Mouse (Mus musculus): Measurements from ENCODE around the gene Wdr62.

The Wdr62 gene

GRCm38 (mm10) chr7:30306083-30306779 lies 26.0 kb upstream of the Wdr62 start:
- DNase-seq (ENCODE audit: low read depth), result peak; percentile 66

GRCm38 (mm10) chr7:30300914-30301313 lies 20.7 kb upstream of the Wdr62 start:
- peak; percentile 56 for DNase-seq (ENCODE audit: low read depth)

- no peak for DNase-seq (ENCODE audit: low read depth)
Measured at GRCm38 (mm10) chr7:30297266-30297665, 17.0 kb upstream of the Wdr62 start.

DNA sequence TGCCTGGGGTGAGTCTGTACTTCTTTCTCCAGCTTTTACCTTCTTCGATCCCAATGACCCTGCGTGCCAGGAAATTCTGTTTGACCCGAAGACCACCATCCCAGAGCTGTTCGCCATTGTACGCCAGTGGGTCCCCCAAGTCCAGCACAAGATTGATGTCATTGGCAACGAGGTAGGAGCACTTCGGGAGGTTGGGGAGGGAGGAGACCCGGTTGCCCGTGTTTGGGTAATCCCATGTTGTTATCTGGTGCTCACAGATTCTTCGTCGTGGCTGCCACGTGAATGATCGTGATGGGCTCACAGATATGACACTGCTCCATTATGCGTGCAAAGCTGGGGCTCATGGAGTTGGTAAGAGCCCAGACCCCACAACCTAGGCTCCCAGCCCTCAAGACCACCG lies 16.6 kb upstream of the Wdr62 start:
- no peak for DNase-seq (ENCODE audit: low read depth)

DNA sequence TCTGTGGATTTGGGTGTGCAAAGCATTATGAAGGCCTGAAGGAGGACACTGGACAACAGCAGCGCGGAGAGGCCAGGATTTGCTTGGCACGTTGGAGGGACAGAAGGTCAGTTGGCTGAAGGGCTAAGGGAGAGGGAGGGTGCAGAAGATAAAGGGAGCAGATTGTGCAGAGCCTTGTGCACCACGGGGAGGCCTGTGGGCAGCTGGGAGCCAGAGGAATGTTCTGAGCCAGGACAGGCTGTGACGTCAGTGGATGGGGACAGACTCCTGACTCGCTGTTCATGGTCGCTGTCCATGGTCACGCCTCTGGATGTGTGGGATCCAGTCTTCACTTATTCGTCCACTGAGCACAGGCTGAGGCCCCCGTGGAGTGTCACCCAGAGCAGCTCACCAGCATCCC lies 14.9 kb upstream of the Wdr62 start:
- peak; percentile 27 for DNase-seq (ENCODE audit: low read depth)

DNA sequence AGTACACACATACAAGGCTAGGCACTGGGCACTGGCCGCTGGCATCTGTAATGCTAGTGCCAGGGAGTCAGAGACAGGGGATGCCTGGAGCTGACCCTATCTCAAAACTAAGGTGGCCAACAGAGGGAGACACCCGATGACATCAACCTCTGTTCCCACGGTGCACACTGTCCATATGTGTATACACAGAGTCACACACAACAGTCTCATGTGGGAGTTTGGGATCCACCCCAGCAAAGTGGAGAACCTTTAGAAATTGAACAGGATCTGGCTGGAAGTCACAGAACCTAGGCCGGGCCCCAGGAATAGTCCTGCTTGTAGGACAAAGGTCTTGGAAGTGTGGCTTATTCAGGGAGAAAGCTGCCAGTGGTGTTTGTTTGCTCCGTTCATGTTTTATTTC lies 14.1 kb upstream of the Wdr62 start:
- no peak for DNase-seq (ENCODE audit: low read depth)

- DNase-seq (ENCODE audit: low read depth), result no peak
Measured at GRCm38 (mm10) chr7:30293795-30294194, 13.6 kb upstream of the Wdr62 start.

DNA sequence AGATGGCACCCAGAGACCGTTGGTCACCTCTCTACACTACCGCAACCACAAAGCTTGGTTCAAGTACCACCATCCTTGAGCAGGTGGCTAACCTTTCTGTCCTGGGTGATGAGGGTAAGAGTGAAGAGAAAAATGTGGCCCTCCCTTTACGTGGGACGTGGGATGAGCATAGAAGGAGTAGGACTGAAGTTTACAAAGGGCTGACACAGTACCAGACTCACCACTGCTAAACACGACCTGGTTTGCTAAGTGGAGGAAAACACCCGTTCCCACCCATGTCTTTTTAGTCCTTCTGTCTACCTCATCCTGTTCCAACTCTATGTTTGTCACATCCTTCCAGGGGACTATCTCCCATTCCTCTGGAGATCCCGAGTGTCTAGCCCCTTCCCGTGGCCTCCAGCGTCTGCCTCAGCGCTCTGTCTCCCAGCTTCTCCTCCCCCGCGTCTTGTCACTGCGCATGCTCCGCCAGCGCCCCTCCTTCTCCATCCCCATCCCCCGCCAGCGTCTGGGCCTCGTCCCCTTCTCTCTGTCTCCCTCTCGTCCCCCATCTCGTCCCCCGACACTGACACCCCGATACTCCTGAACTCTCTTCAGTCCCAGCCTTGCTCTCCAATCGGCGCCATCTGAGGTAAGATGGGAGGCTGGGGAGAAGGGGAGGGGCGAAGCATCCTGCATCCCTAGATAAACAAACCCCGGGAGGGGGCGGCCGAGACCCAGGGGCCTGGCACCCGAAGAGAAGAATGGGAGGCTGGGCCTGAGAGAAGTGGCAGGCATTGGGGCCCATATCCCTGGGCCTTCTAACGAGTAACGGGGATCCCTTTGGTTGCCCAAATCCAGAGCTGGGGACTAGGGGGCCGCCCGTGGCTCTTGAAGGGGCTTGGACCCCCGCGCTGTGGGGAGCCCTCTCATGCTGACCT lies 11.3 kb upstream of the Wdr62 start, which contains the start of gene Clip3:
Gene Clip3 (plus strand): TSS at position 514 of the 917 bp plus-strand sequence.
- no peak for DNase-seq (ENCODE audit: low read depth)

GRCm38 (mm10) chr7:30289714-30290399 lies 9.6 kb upstream of the Wdr62 start:
- DNase-seq (ENCODE audit: low read depth), result no peak

GRCm38 (mm10) chr7:30289071-30289713 lies 9.0 kb upstream of the Wdr62 start:
- no peak for DNase-seq (ENCODE audit: low read depth)

GRCm38 (mm10) chr7:30288046-30288445 lies 7.8 kb upstream of the Wdr62 start:
- no peak for DNase-seq (ENCODE audit: low read depth)

DNA sequence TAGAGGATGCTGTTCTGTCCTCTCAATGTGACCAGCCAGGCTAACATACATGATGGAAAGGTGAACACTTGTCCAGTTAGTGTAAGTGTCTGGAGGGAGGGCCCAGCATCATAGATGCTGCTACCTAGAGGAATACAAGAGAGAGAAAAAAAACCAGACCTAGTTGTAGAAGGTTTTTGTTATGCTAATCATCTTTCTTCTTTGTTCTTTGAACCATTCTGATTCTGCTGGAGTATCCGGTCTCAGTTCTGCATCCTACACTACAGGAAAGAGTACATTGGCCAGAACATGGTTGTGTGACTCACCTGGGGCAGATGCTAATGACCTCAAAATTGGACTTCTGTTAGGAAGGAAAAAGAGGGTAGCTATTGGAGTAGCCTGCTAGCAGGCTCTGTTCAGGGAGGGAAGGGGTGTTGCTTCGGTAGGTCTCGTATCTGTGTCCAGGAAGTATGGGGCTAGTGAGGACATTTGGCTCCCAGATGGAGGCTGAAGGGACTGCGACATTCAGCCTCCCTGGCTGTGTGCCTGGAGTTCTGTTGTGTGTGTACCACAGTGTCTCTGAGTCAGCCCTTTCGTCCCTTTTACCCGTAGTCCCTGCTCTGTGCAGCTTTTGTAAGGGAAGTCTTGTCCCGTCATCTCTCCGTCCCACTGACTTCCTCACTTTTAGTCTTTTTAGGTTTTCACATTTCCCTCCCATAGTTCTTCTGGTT lies 6.6 kb upstream of the Wdr62 start:
- no peak for DNase-seq (ENCODE audit: low read depth)

DNA sequence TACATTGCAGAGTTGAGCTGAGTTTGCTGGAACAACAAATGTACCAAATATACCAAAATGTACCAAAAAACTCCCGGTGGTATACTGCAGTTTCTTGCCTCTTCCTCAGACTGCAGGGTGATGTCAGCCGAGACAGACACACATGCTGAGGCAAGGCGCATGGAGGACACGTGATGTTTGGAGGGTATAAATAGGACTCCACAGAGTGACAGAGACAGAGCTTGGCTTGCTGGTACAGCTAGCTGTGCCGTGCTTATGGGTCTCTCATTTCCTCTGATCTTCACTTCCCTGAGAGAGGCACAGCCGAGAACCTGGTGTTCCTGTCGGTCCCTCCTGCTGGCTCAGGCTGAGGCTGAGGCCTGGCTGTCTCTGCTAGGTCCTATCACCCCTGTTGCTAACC lies 2.5 kb upstream of the Wdr62 start:
- no peak for DNase-seq (ENCODE audit: low read depth)

DNA sequence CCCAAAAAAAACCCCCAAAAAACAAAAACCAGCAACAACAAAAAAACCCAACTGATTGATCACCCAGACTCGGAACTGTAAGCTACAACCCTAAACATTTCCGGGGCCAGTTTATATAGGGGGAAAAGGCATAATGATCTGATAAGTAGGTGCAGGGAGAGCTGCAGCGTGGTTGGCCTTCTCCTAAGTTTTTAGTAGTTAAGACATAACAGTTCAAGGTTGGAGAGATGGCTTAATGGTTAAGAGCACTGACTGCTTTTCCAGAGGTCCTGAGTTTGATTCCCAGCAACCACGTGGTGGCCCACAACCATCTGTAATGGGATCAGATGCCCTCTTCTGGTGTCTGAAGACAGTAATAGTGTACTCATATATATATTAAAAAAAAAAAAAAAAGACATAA lies 1.3 kb upstream of the Wdr62 start:
- no peak for DNase-seq (ENCODE audit: low read depth)

DNA sequence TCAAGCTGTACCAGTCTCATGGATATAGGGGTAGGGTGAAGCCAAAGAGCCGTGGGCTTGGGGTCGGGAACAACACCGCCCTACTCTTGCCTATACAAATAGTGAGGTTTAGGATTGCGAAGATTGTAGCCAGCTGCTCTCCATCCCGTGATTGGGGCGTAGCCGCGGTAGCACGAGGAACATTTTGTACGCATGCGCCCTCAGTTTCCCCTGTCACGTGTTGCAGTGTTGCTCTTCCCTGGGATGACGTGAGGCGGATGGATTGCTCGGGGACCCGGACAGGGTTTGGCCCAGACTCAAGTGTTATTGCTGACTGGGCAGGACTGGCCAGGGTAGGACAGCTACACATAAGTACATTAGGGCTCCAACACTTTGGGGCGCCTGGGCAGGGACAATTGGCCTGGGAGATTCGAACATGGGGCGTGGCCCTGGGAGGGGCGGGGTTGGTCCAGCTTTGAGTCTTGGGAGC lies 485 bp upstream of the Wdr62 start:
- peak; percentile 92 for DNase-seq (ENCODE audit: low read depth)

- DNase-seq (ENCODE audit: low read depth), result no peak
Measured at GRCm38 (mm10) chr7:30279536-30279935, 683 bp downstream of the Wdr62 start.

GRCm38 (mm10) chr7:30278911-30279310 lies 1.3 kb downstream of the Wdr62 start:
- peak; percentile 7 for DNase-seq (ENCODE audit: low read depth)

DNA sequence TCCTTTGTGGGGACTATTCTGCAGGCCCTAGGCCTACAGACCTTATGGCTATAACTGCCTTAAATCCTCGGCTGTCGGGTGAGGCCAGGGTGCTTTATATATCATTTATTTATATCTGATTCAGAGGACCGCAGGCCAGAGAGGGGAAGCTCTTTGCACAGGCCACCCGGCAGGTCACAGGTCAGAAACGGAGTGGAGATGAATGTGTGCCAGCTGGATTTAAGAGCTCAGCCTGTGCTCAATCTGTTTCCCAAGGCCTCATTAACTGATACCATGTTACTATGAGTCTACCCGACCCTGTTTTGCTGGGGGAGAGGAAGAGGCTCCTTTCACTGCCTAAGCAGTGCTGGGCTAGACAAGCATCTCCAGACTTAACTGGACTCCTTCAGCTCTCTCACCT lies 5.8 kb downstream of the Wdr62 start:
- DNase-seq (ENCODE audit: low read depth), result no peak

DNA sequence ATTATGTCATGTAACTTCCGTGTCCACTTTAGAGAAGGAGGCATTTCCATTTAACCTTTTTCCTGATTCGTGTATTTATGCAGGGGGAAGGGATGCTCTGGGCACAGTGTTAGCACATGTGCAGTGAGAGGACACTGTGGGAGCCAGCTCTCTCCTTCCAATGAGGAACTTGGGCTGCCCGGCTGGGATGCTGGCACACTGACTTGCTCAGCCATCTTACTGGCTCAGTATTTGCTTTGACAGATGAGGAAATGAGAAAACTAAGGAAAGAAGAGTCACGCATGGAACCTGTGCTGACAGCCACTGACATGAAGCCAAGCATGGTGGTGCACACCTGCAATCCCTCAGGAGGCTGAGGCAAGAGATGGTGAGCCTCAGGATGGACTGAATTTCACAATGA lies 10.6 kb downstream of the Wdr62 start:
- DNase-seq (ENCODE audit: low read depth), result no peak

DNA sequence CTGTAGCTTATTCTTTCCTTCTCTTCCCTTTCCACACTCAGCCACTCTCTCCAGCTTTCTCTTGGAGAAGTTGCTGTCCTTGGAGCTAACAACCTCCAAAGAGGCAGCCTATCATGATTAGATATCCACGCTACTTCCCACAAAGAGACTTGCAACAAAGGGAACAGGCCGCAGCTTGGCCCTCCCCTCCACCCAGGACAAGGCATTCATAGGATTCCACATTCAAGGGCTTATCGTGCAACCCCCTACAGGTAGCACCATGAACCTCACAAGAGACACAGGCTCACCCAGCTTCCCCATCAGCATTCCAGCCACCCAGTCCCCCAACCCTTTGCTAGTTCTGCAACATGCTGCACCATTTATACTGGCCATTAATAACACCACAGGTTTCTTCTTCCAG lies 13.4 kb downstream of the Wdr62 start:
- no peak for DNase-seq (ENCODE audit: low read depth)

GRCm38 (mm10) chr7:30265935-30266334 lies 14.3 kb downstream of the Wdr62 start:
- no peak for DNase-seq (ENCODE audit: low read depth)
